Mouse (Mus musculus): ENCODE results near the gene Gm28038. TPM values are rescaled to one million over a fixed set of nuclear protein-coding genes. Genes with fewer than 3 reads are reported as not detected.

Gene Gm28038
- polyA plus RNA-seq, 1 experiment from 2014 or later: not detected

GRCm38 (mm10) chr2:30242509-30242908 is 38.3 kb upstream of the Gm28038 start:
- ATAC-seq (ENCODE audit: insufficient number of reproducible peaks, insufficient read depth, low FRiP score, low read depth): no peak

DNA sequence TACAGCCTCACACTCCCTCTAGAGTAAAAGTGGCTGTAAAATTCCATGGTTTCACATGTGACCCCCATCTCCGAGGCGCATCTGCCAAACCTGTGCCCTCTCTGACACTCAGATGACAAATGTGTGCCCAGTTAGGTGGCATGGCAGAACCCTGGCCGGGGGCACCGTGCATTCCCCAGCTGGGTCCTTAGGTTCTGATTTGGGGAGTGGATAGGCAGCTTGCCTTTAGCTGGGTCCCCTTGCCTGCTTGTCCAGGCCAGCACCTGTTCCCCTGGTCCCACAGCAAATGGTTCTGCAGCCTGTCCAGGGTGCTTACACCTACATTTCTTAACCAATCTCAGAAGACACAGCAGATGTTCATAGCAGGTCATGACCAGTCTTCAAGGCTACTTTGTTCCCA is 37.5 kb upstream of the Gm28038 start:
- peaks cover 14% of the 10 kb centered on the region for H3K4me1 ChIP-seq (ENCODE audit: control insufficient read depth, insufficient read depth, low read length)
- ATAC-seq (ENCODE audit: insufficient number of reproducible peaks, insufficient read depth, low FRiP score, low read depth): no peak
- H3K27me3 ChIP-seq (ENCODE audit: control insufficient read depth, insufficient read depth, low read length): no peaks in the 10 kb centered on the region
- WGBS: 85% methylated on average over 4 of the region's 4 CpGs
- peaks cover 31% of the 10 kb centered on the region for H3K36me3 ChIP-seq (ENCODE audit: control insufficient read depth, insufficient read depth, low read length)
- H3K9me3 ChIP-seq (ENCODE audit: control insufficient read depth, low read depth, low read length): no peaks in the 10 kb centered on the region
- H3K9ac ChIP-seq (replicated peaks; ENCODE audit: low read depth, low read length): no peak overlapping the region
- no peak overlapping the region for H3K27ac ChIP-seq (ENCODE audit: low read length)
- H3K4me3 ChIP-seq (ENCODE audit: low read depth, low read length): no peak overlapping the region
- no peak overlapping the region for H3K4me2 ChIP-seq (replicated peaks; ENCODE audit: low read depth, low read length)

More at GRCm38 (mm10) chr2:30242509-30242908, 38.3 kb upstream of the Gm28038 start:
- Histone ChIP-seq H3K27me3 (ENCODE audit: control insufficient read depth, insufficient read depth, low read length) (no peaks in the 10 kb centered on the region), H3K27ac (ENCODE audit: low read length) (no peak overlapping the region), H3K9me3 (ENCODE audit: control insufficient read depth, low read depth, low read length) (no peaks in the 10 kb centered on the region), H3K4me3 (ENCODE audit: low read depth, low read length) (no peak overlapping the region), H3K9ac (replicated peaks; ENCODE audit: low read depth, low read length) (no peak overlapping the region), H3K4me2 (replicated peaks; ENCODE audit: low read depth, low read length) (no peak overlapping the region), H3K36me3 (ENCODE audit: control insufficient read depth, insufficient read depth, low read length) (peaks cover 23% of the 10 kb centered on the region), H3K4me1 (ENCODE audit: control insufficient read depth, insufficient read depth, low read length) (peaks cover 15% of the 10 kb centered on the region)
- 53% methylated on average over 4 of the region's 4 CpGs for WGBS

DNA sequence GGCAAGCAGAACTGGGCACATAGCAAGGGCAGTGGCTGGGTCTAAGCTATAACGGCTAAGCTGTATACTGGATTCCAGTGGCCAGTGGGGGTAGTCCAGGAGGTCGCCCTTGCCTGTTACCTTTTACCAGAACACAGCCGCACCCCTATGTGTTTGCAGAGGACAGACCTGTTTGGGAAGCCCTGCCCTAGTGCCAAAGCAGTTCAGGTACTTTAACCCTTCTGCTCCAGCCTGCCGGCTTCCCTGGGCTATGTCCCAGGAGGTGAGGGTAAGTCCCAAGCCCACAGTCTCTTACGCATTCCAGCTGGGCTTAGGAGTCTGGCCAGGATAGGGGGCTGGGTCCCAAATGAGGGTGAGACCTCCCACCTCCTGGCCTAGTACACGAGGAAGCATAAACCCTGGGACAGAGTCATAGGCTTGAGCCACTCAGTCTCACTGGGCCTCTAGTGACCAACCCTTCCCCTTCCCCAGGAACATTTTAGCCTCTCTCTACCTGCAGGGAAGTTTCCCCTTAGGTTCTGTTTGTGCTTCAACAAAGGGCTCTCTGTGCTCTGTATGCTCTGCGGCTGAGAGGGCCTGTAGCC is 36.2 kb upstream of the Gm28038 start:
- Histone ChIP-seq H3K27ac (ENCODE audit: low read length) (peak overlapping the region; percentile 67), H3K9me3 (ENCODE audit: control insufficient read depth, low read depth, low read length) (no peaks in the 10 kb centered on the region), H3K9ac (replicated peaks; ENCODE audit: low read depth, low read length) (no peak overlapping the region), H3K4me1 (ENCODE audit: control insufficient read depth, insufficient read depth, low read length) (0 out of 2 replicates have a peak, but pooled peaks cover 3% of the 10 kb centered on the region), H3K4me2 (replicated peaks; ENCODE audit: low read depth, low read length) (no peak overlapping the region; the same call in 1 of the 2 replicates), H3K4me3 (ENCODE audit: low read depth, low read length) (no peak overlapping the region), H3K36me3 (ENCODE audit: control insufficient read depth, insufficient read depth, low read length) (peaks cover 40% of the 10 kb centered on the region), H3K27me3 (ENCODE audit: control insufficient read depth, insufficient read depth, low read length) (no peaks in the 10 kb centered on the region)
- peak; percentile 35 for ATAC-seq (ENCODE audit: insufficient number of reproducible peaks, insufficient read depth, low FRiP score, low read depth)
- WGBS: 56% methylated on average over 7 of the region's 7 CpGs

DNA sequence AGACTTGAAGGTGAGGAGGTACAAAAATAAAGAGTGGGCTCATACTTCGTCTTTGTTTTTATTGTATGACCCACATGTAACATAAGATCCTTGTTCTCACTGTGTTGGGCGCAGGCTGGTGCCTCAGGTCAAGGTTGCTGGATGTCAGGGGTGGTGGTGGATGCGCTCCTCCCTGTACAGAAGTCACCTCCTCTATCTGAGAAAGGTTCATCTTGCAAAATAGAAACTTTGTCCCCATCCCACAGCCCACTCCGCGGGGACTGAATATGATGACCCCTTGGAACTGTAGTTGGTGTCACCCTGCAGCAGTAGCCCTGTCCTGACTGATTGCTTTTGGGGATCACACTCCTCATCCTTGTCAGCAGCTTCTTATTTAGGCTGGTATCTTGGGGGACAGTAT is 33.8 kb upstream of the Gm28038 start:
- Histone ChIP-seq H3K9ac (replicated peaks; ENCODE audit: low read depth, low read length) (no peak overlapping the region), H3K4me2 (replicated peaks; ENCODE audit: low read depth, low read length) (no peak overlapping the region), H3K27ac (ENCODE audit: low read length) (no peak overlapping the region), H3K9me3 (ENCODE audit: control insufficient read depth, low read depth, low read length) (no peaks in the 10 kb centered on the region), H3K36me3 (ENCODE audit: control insufficient read depth, insufficient read depth, low read length) (peaks cover 22% of the 10 kb centered on the region), H3K4me1 (ENCODE audit: control insufficient read depth, insufficient read depth, low read length) (0 out of 2 replicates have a peak, but pooled peaks cover 6% of the 10 kb centered on the region), H3K4me3 (ENCODE audit: low read depth, low read length) (no peak overlapping the region), H3K27me3 (ENCODE audit: control insufficient read depth, insufficient read depth, low read length) (no peaks in the 10 kb centered on the region)
- ATAC-seq (ENCODE audit: insufficient number of reproducible peaks, insufficient read depth, low FRiP score, low read depth): no peak
- WGBS: 89% methylated on average over 5 of the region's 5 CpGs

GRCm38 (mm10) chr2:30247681-30248080 is 33.2 kb upstream of the Gm28038 start:
- Histone ChIP-seq H3K4me3 (ENCODE audit: low read depth, low read length) (no peak overlapping the region), H3K9me3 (ENCODE audit: control insufficient read depth, low read depth, low read length) (no peaks in the 10 kb centered on the region), H3K4me2 (replicated peaks; ENCODE audit: low read depth, low read length) (no peak overlapping the region), H3K36me3 (ENCODE audit: control insufficient read depth, insufficient read depth, low read length) (peaks cover 22% of the 10 kb centered on the region), H3K27me3 (ENCODE audit: control insufficient read depth, insufficient read depth, low read length) (no peaks in the 10 kb centered on the region), H3K9ac (replicated peaks; ENCODE audit: low read depth, low read length) (no peak overlapping the region), H3K27ac (ENCODE audit: low read length) (no peak overlapping the region), H3K4me1 (ENCODE audit: control insufficient read depth, insufficient read depth, low read length) (peaks cover 10% of the 10 kb centered on the region; the same call in 1 of the 2 replicates)
- no peak for ATAC-seq (ENCODE audit: insufficient number of reproducible peaks, insufficient read depth, low FRiP score, low read depth)
- WGBS: 82% methylated on average over 4 of the region's 4 CpGs

- Histone ChIP-seq H3K27ac (ENCODE audit: low read length) (no peak overlapping the region), H3K4me3 (ENCODE audit: low read depth, low read length) (no peak overlapping the region), H3K9ac (replicated peaks; ENCODE audit: low read depth, low read length) (no peak overlapping the region), H3K27me3 (ENCODE audit: control insufficient read depth, insufficient read depth, low read length) (no peaks in the 10 kb centered on the region), H3K4me2 (replicated peaks; ENCODE audit: low read depth, low read length) (no peak overlapping the region), H3K9me3 (ENCODE audit: control insufficient read depth, low read depth, low read length) (no peaks in the 10 kb centered on the region), H3K4me1 (ENCODE audit: control insufficient read depth, insufficient read depth, low read length) (peaks cover 10% of the 10 kb centered on the region; the same call in 1 of the 2 replicates), H3K36me3 (ENCODE audit: control insufficient read depth, insufficient read depth, low read length) (peaks cover 22% of the 10 kb centered on the region)
- 93% methylated on average over 3 of the region's 3 CpGs for WGBS
- no peak for ATAC-seq (ENCODE audit: insufficient number of reproducible peaks, insufficient read depth, low FRiP score, low read depth)
These were observed 31.7 kb upstream of the Gm28038 start for GRCm38 (mm10) chr2:30249182-30249581.

GRCm38 (mm10) chr2:30250166-30251128 is 30.4 kb upstream of the Gm28038 start:
- no peak overlapping the region for H3K4me2 ChIP-seq (replicated peaks; ENCODE audit: low read depth, low read length)
- H3K9me3 ChIP-seq (ENCODE audit: control insufficient read depth, low read depth, low read length): no peaks in the 10 kb centered on the region
- no peak overlapping the region for H3K9ac ChIP-seq (replicated peaks; ENCODE audit: low read depth, low read length)
- WGBS: 88% methylated on average over 10 of the region's 10 CpGs
- H3K36me3 ChIP-seq (ENCODE audit: control insufficient read depth, insufficient read depth, low read length): peaks cover 27% of the 10 kb centered on the region
- no peaks in the 10 kb centered on the region for H3K27me3 ChIP-seq (ENCODE audit: control insufficient read depth, insufficient read depth, low read length)
- ATAC-seq (ENCODE audit: insufficient number of reproducible peaks, insufficient read depth, low FRiP score, low read depth): no peak
- H3K27ac ChIP-seq (ENCODE audit: low read length): no peak overlapping the region
- no peak overlapping the region for H3K4me3 ChIP-seq (ENCODE audit: low read depth, low read length)
- H3K4me1 ChIP-seq (ENCODE audit: control insufficient read depth, insufficient read depth, low read length): peaks cover 7% of the 10 kb centered on the region; the same call in 1 of the 2 replicates

- Histone ChIP-seq H3K36me3 (ENCODE audit: control insufficient read depth, insufficient read depth, low read length) (peaks cover 38% of the 10 kb centered on the region), H3K9ac (replicated peaks; ENCODE audit: low read depth, low read length) (no peak overlapping the region)
- WGBS: 67% methylated on average over 5 of the region's 5 CpGs
These were observed 29.3 kb upstream of the Gm28038 start for GRCm38 (mm10) chr2:30251417-30252104.

More at GRCm38 (mm10) chr2:30251417-30252104, 29.3 kb upstream of the Gm28038 start:
- peaks cover 7% of the 10 kb centered on the region; the same call in 1 of the 2 replicates for H3K4me1 ChIP-seq (ENCODE audit: control insufficient read depth, insufficient read depth, low read length)
- no peaks in the 10 kb centered on the region for H3K9me3 ChIP-seq (ENCODE audit: control insufficient read depth, low read depth, low read length)
- no peak overlapping the region for H3K4me2 ChIP-seq (replicated peaks; ENCODE audit: low read depth, low read length)
- H3K4me3 ChIP-seq (ENCODE audit: low read depth, low read length): no peak overlapping the region
- H3K27me3 ChIP-seq (ENCODE audit: control insufficient read depth, insufficient read depth, low read length): no peaks in the 10 kb centered on the region
- peak overlapping the region; percentile 70 for H3K27ac ChIP-seq (ENCODE audit: low read length)
- peak; percentile 96 for ATAC-seq (ENCODE audit: insufficient number of reproducible peaks, insufficient read depth, low FRiP score, low read depth)
